Mouse (Mus musculus) hindbrain, embryonic 14.5 days (tissue): ENCODE measurements around the gene Zdhhc12. TPM values are rescaled to one million over a fixed set of nuclear protein-coding genes. Genes with fewer than 3 reads are reported as not detected.

Source experiments
- ATAC-seq: fragments of 200-750 bp; cut with Nextera tagmentation; 2 replicates; pipeline ENCODE4 v1.8.0; 2017; ENCODE audit warnings: moderate number of reproducible peaks, mild to moderate bottlenecking, moderate TSS enrichment, moderate library complexity; ENCODE audit not compliant: low FRiP score
- DNase-seq: peaks from one replicate; pipeline ENCODE4 v3.0.0-alpha.2; 2015; ENCODE audit warnings: low spot score
- H3K27ac ChIP-seq: fragments of 300-500 bp; sonication (generic); 2 replicates; pipeline ENCODE4 v1.5.1; 2014; ENCODE audit warnings: mild to moderate bottlenecking, moderate library complexity
- H3K27me3 ChIP-seq: fragments of 300-500 bp; sonication (generic); 2 replicates; pipeline ENCODE4 v1.6.1; 2014; ENCODE audit warnings: mild to moderate bottlenecking, low read length, mixed read lengths; ENCODE audit not compliant: control insufficient read depth, insufficient read depth
- H3K36me3 ChIP-seq: fragments of 300-500 bp; sonication (generic); replicated peaks from 2 replicates; pipeline ENCODE4 v1.6.1; 2014; ENCODE audit not compliant: control insufficient read depth, insufficient read depth
- H3K4me1 ChIP-seq: fragments of 300-500 bp; sonication (generic); replicated peaks from 2 replicates; pipeline ENCODE4 v1.6.1; 2014; ENCODE audit warnings: antibody characterized with exemption, low read length, mixed read lengths; ENCODE audit not compliant: control insufficient read depth, insufficient read depth
- H3K4me2 ChIP-seq: fragments of 300-500 bp; sonication (generic); replicated peaks from 2 replicates; pipeline ENCODE4 v1.6.1; 2014; ENCODE audit warnings: mild to moderate bottlenecking, moderate library complexity
- H3K4me3 ChIP-seq: fragments of 300-500 bp; sonication (generic); replicated peaks from 2 replicates; pipeline ENCODE4 v1.5.1; 2014; ENCODE audit warnings: mild to moderate bottlenecking, low read length
- H3K9ac ChIP-seq: fragments of 300-500 bp; sonication (generic); 2 replicates; pipeline ENCODE4 v1.6.1; 2014
- H3K9me3 ChIP-seq: fragments of 300-500 bp; sonication (generic); 2 replicates; pipeline ENCODE4 v1.6.1; 2016; ENCODE audit warnings: low read length; ENCODE audit not compliant: control insufficient read depth
- WGBS: fragments of 180-500 bp; shearing (Covaris S2); extraction: QIAGEN DNeasy Blood & Tissue Kit; methylation state at CpG from one replicate; pipeline ENCODE4 v1.1.7; 2014; 5-methylcytosine and 5-hydroxymethylcytosine counted together
- polyA plus RNA-seq: library from polyadenylated mRNA; unstranded; fragments of >200 nt; fragmentation: Nextera tagmentation; extraction: Ambion mirVana; gene quantifications from 2 replicates; pipeline ENCODE4 v1.2.1, GENCODE M21; 2014

Gene Zdhhc12
- polyA plus RNA-seq, 1 experiment from 2014 or later = 27.2 TPM

GRCm38 (mm10) chr2:30084632-30085031 lies 8.8 kb downstream of the Zdhhc12 start:
- H3K9me3 ChIP-seq = no peaks in the 10 kb centered on the region
- ATAC-seq = no peak

GRCm38 (mm10) chr2:30084113-30084512 lies 9.3 kb downstream of the Zdhhc12 start:
- Histone ChIP-seq H3K9me3 (no peaks in the 10 kb centered on the region), H3K27me3 (no peaks in the 10 kb centered on the region), H3K27ac (no peak overlapping the region), H3K9ac (no peak overlapping the region), H3K36me3 (no peaks in the 10 kb centered on the region), H3K4me1 (0 out of 2 replicates have a peak, but pooled peaks cover 7% of the 10 kb centered on the region), H3K4me3 (no peak overlapping the region), H3K4me2 (peak overlapping the region; percentile 42; the same call in 1 of the 2 replicates)
- 48% methylated on average over 5 of the region's 5 CpGs for WGBS
- DNase-seq (no peak), ATAC-seq (no peak)

More at GRCm38 (mm10) chr2:30084632-30085031, 8.8 kb downstream of the Zdhhc12 start:
- Histone ChIP-seq H3K4me2 (peak overlapping the region; percentile 42), H3K9ac (no peak overlapping the region), H3K36me3 (no peaks in the 10 kb centered on the region), H3K27ac (no peak overlapping the region), H3K4me3 (peak overlapping the region; percentile 11), H3K4me1 (0 out of 2 replicates have a peak, but pooled peaks cover 7% of the 10 kb centered on the region), H3K27me3 (no peaks in the 10 kb centered on the region)
- 10% methylated on average over 12 of the region's 12 CpGs for WGBS
- no peak for DNase-seq

GRCm38 (mm10) chr2:30080181-30080800 lies 13.2 kb downstream of the Zdhhc12 start:
- no peaks in the 10 kb centered on the region for H3K9me3 ChIP-seq
- 92% methylated on average over 15 of the region's 15 CpGs for WGBS
- DNase-seq (no peak), ATAC-seq (no peak)
- no peak overlapping the region for H3K4me3 ChIP-seq
- no peak overlapping the region for H3K9ac ChIP-seq
- H3K27me3 ChIP-seq = no peaks in the 10 kb centered on the region
- peaks cover 10% of the 10 kb centered on the region; the same call in 1 of the 2 replicates for H3K4me1 ChIP-seq
- no peak overlapping the region for H3K27ac ChIP-seq
- no peaks in the 10 kb centered on the region for H3K36me3 ChIP-seq
- no peak overlapping the region for H3K4me2 ChIP-seq

DNA sequence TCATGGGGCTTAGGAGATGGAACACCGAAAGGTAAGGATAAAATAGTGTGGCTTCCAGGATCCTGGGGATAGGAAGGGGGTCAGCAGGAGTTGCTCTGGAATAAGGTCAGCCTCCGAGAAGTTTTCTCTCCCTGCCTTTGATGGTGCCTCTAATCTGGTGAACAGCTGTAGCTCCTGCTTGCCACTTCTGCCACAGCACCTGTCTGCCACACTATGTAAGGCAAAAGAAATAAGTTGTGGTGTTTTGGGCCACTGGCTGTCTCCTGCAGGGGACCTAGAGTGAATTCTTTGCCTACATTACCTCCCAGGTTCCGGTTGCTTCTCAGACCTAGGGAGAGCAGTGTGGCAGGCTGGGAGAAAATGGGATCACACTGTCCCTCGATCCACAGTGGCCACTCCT lies 14.7 kb downstream of the Zdhhc12 start:
- H3K36me3 ChIP-seq = no peaks in the 10 kb centered on the region
- H3K9ac ChIP-seq = no peak overlapping the region
- H3K4me1 ChIP-seq = peaks cover 3% of the 10 kb centered on the region; the same call in 1 of the 2 replicates
- no peak overlapping the region for H3K27ac ChIP-seq
- DNase-seq (no peak), ATAC-seq (no peak)
- no peak overlapping the region for H3K4me3 ChIP-seq
- H3K9me3 ChIP-seq = no peaks in the 10 kb centered on the region
- WGBS = 82% methylated on average over 4 of the region's 4 CpGs
- 0 out of 2 replicates have a peak overlapping the region, but pooled peaks have one; percentile 13 for H3K4me2 ChIP-seq
- H3K27me3 ChIP-seq = no peaks in the 10 kb centered on the region

DNA sequence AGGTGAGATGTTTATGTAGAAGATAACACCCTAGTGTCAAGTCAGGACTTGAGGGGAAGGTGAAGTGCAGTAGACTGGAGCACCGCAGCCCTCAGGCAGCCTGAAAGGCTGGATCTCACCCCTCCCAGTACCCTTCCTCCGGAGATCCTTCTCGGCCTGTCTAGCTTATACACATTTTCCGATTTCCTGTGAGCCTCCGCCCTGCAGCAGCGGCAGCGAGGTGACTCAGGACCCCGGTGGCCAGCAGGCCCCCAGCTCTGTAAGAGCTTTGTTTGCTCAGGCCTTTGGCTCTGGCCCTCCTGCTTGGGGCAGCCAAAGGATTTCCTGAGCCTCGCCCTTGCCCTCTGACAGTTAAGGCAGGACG lies 15.1 kb downstream of the Zdhhc12 start:
- no peaks in the 10 kb centered on the region for H3K27me3 ChIP-seq
- 0 out of 2 replicates have a peak overlapping the region, but pooled peaks have one; percentile 13 for H3K4me2 ChIP-seq
- DNase-seq (no peak), ATAC-seq (no peak)
- H3K4me3 ChIP-seq = no peak overlapping the region
- no peak overlapping the region for H3K27ac ChIP-seq
- H3K36me3 ChIP-seq = 0 out of 2 replicates have a peak, but pooled peaks cover 3% of the 10 kb centered on the region
- H3K9ac ChIP-seq = no peak overlapping the region
- 37% methylated on average over 10 of the region's 10 CpGs for WGBS
- H3K4me1 ChIP-seq = peaks cover 3% of the 10 kb centered on the region; the same call in 1 of the 2 replicates
- no peaks in the 10 kb centered on the region for H3K9me3 ChIP-seq

DNA sequence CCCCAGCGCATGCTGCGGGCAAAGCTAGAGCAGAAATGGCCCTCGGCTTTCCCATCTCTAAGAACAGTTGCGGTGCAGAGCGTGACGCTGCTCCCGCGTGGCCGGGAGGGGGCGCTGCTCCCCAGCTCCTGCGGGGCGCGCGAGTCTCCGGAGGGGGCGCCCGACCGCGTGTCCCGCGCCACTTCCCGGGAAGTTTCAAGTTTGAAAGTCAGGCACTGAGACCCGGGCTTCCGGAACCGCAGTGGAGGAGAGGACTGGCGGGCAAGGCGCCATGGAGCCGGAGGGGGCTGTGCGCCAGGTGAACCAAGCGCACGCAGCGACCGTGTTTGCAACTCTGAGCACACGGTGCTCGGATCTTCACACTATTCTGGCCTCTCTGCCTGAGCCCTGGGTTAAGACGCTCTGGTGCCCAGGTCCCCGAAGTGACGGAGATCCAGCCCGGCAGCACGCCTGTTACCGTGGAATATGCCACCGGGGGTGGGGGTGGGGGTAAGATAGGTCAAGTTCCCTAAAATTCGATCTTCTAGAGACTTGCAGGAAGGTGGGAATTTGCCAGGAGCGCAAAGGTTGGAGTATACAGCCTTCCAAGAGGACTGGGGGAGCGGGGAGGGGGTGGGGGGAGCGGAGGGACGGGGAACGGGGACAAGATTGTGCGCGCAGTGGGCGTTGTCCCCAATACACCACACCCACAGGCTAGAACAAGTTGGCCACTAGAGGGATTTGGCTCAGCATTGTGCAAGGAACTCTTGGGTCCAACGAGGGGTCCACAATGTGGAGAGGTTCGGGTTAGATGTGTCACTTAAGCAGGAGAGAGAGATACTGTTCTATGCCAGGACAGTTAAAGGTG lies 15.7 kb downstream of the Zdhhc12 start, which contains the start of gene Pkn3:
Gene Pkn3 (plus strand): TSS at position 183 of the 847 bp plus-strand sequence.
- Histone ChIP-seq H3K9ac (peak within 1 kb of the TSS; percentile 38), H3K4me2 (peak within 1 kb of the TSS; percentile 90), H3K27ac (no peak within 1 kb of the TSS), H3K4me1 (peaks cover 3% of the 10 kb centered on the region; the same call in 1 of the 2 replicates), H3K9me3 (no peaks in the 10 kb centered on the region), H3K4me3 (peak within 1 kb of the TSS; percentile 36), H3K27me3 (no peaks in the 10 kb centered on the region), H3K36me3 (peaks cover 7% of the 10 kb centered on the region)
- ATAC-seq = peak; percentile 80
- DNase-seq = peak; percentile 86
- WGBS = under 1% methylated on average over 53 of the region's 53 CpGs

DNA sequence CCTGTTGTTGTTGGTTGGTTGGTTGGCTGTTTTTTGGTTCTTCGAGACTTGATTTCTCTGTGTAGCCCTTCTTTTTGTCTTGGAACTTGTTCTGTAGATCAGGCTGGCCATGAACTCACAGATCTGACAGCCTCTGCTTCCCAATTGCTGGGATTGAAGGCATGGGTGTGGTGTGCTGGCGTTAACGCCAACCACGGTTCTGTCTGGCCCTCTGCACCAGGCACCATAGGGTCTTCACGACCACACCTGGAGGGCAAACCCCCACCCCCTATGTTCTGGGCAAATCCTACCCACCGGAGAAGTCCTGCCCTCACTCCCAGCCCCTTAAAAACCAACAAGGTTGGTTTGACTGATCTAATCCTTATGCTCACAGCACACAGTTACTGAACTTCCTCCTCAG lies 16.5 kb downstream of the Zdhhc12 start:
- WGBS = 65% methylated on average over 6 of the region's 6 CpGs
- Histone ChIP-seq H3K27ac (no peak overlapping the region), H3K9ac (no peak overlapping the region)

GRCm38 (mm10) chr2:30076439-30076838 lies 17.0 kb downstream of the Zdhhc12 start:
- Histone ChIP-seq H3K27me3 (no peaks in the 10 kb centered on the region), H3K9ac (no peak overlapping the region), H3K4me2 (no peak overlapping the region), H3K4me1 (peaks cover 3% of the 10 kb centered on the region; the same call in 1 of the 2 replicates), H3K27ac (no peak overlapping the region), H3K9me3 (no peaks in the 10 kb centered on the region), H3K36me3 (peaks cover 18% of the 10 kb centered on the region), H3K4me3 (no peak overlapping the region)
- ATAC-seq (no peak), DNase-seq (no peak)
- WGBS = 94% methylated on average over 7 of the region's 9 CpGs

More for the DNA sequence above, 16.5 kb downstream of the Zdhhc12 start:
- Histone ChIP-seq H3K4me1 (peaks cover 3% of the 10 kb centered on the region; the same call in 1 of the 2 replicates), H3K4me3 (0 out of 2 replicates have a peak overlapping the region, but pooled peaks have one; percentile 36), H3K36me3 (peaks cover 14% of the 10 kb centered on the region), H3K27me3 (no peaks in the 10 kb centered on the region), H3K4me2 (peak overlapping the region; percentile 90), H3K9me3 (no peaks in the 10 kb centered on the region)
- ATAC-seq (peak; percentile 18; the same call in 1 of the 2 replicates), DNase-seq (no peak)

DNA sequence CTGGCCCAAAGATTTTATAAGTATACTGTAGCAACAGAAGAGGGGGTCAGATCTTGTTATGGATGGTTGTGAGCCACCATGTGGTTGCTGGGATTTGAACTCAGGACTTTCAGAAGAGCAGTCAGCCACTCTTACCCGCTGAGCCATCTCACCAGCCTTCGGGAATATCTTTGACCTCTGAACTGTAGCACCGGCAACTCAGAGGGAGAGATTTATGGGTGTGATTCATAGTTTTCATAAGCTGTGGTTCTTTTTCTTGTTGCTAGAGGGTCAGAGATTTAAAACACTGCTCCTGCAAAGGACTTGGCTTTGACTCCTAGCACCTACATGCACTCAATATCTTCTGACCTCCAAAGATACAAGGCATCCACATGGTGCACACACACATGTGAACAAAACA lies 17.8 kb downstream of the Zdhhc12 start:
- H3K36me3 ChIP-seq = peaks cover 20% of the 10 kb centered on the region
- H3K27me3 ChIP-seq = no peaks in the 10 kb centered on the region
- 78% methylated on average over 3 of the region's 3 CpGs for WGBS
- H3K4me2 ChIP-seq = no peak overlapping the region
- DNase-seq (no peak), ATAC-seq (no peak)
- no peak overlapping the region for H3K9ac ChIP-seq
- no peak overlapping the region for H3K27ac ChIP-seq
- no peaks in the 10 kb centered on the region for H3K9me3 ChIP-seq
- no peak overlapping the region for H3K4me3 ChIP-seq
- H3K4me1 ChIP-seq = peaks cover 3% of the 10 kb centered on the region; the same call in 1 of the 2 replicates
